Mouse (Mus musculus) myocyte (in vitro differentiated cells): ENCODE measurements around the gene Il19.

Source experiments
- CEBPB ChIP-seq: IDR thresholded peaks from 2 replicates; pipeline ENCODE4 v1.6.1; 2011; ENCODE audit warnings: mild to moderate bottlenecking, moderate library complexity; ENCODE audit not compliant: poor library complexity, insufficient read depth, severe bottlenecking
- MAX ChIP-seq: IDR thresholded peaks from one replicate; pipeline ENCODE4 v1.6.1; 2011; ENCODE audit warnings: low read depth, mild to moderate bottlenecking, control low read depth
- MYOD1 ChIP-seq, 3 experiments: IDR thresholded peaks; one replicate each; pipeline ENCODE4 v1.6.1; 2011; ENCODE audit warnings: control low read depth in 2 of 3, low read depth in 2 of 3, mild to moderate bottlenecking in 2 of 3, moderate library complexity in 1 of 3; ENCODE audit not compliant: insufficient read length in 2 of 3, control insufficient read depth in 1 of 3
- MYOG ChIP-seq, 3 experiments: IDR thresholded peaks; one replicate each; pipeline ENCODE4 v1.6.1; 2011; ENCODE audit warnings: control low read depth in 2 of 3, low read depth in 2 of 3, mild to moderate bottlenecking in 2 of 3; ENCODE audit not compliant: insufficient read length in 2 of 3, control insufficient read depth in 1 of 3, insufficient read depth in 1 of 3
- POLR2A ChIP-seq: IDR thresholded peaks from one replicate; pipeline ENCODE4 v1.6.1; 2011; ENCODE audit warnings: low read depth, mild to moderate bottlenecking, control low read depth, moderate library complexity; ENCODE audit not compliant: insufficient read length
- POLR2AphosphoS2 ChIP-seq: IDR thresholded peaks from one replicate; pipeline ENCODE4 v1.6.1; 2011; ENCODE audit warnings: low read depth, control low read depth; ENCODE audit not compliant: insufficient read length
- REST ChIP-seq: IDR thresholded peaks from one replicate; pipeline ENCODE4 v1.6.1; 2011; ENCODE audit warnings: mild to moderate bottlenecking, control low read depth, moderate library complexity; ENCODE audit not compliant: insufficient read depth, insufficient read length
- TCF12 ChIP-seq: IDR thresholded peaks from one replicate; pipeline ENCODE4 v1.6.1; 2011; ENCODE audit warnings: mild to moderate bottlenecking, control low read depth; ENCODE audit not compliant: poor library complexity, insufficient read depth, severe bottlenecking
- TCF3 ChIP-seq: IDR thresholded peaks from one replicate; pipeline ENCODE4 v1.6.1; 2011; ENCODE audit warnings: low read depth, control low read depth; ENCODE audit not compliant: insufficient read length
- USF1 ChIP-seq: IDR thresholded peaks from one replicate; pipeline ENCODE4 v1.6.1; 2011; ENCODE audit warnings: low read depth, mild to moderate bottlenecking, control low read depth, moderate library complexity

DNA sequence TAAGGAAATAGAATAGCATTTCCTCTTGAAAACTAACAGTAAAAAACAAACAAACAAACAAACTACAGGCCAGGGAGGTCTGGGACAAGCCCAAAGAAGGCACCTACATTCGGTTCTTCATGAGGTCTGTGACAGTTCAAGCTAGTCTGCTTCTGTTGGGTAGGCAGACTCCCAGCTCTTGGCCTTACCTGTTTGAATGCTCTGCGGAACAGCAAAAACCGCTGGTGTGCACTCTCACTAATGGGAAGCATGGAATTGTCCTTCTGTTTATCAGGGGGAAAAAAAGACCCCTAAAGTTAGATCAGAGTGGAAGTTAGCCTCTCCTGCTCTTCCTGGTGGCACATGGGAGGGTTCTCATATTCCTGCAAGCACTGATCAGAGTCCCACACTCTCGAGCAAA is 56.8 kb downstream of the Il19 start:
- TF ChIP-seq POLR2A (no peak), TCF3 (no peak), MAX (no peak), MYOD1 (IDR thresholded peaks at IDR 0.05; ENCODE audit: control insufficient read depth in 1 of 3, insufficient read length in 2 of 3, low read depth in 2 of 3) (no peak), USF1 (no peak), TCF12 (no peak), POLR2AphosphoS2 (no peak), MYOG (IDR thresholded peaks at IDR 0.05; ENCODE audit: control insufficient read depth in 1 of 3, insufficient read depth in 1 of 3, insufficient read length in 2 of 3, low read depth in 2 of 3) (no peak), CEBPB (no peak), REST (no peak)
